Mouse (Mus musculus): ENCODE results near the gene Zfp784. TPM values are rescaled to one million over a fixed set of nuclear protein-coding genes. Genes with fewer than 3 reads are reported as not detected.

Zfp784 gene
- total and polyA plus RNA-seq, 3 experiments = 1.3 to 2.7 (median 2.5) TPM

DNA sequence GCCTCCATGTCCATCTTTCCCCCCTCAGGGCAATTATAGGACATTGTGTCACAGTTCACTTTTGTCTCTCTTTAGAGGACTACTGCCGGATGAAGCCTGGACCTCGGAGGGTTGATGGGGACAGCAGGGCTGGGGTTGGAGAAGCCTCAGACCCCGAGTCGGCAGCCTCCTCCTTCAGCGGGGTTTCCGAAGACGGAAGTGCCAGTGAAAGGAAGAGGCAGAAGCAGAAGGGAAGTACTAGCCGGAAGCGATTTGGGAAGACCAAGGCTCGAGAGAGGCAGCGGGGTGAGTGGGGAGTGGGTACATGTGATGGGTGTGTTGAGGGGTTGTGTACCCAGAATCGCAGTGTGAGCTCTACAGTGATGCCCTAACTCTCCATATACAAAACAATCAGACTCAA lies 21.2 kb upstream of the Zfp784 start:
- H3K4me1 ChIP-seq (ENCODE audit: insufficient read depth, low read depth, low read length) = peaks cover 25% of the 10 kb centered on the region
- ATAC-seq (ENCODE audit: extremely low read depth, insufficient number of reproducible peaks, low FRiP score, poor library complexity, severe bottlenecking) = no peak
- H3K9me3 ChIP-seq (replicated peaks) = no peaks in the 10 kb centered on the region
- peaks cover 9% of the 10 kb centered on the region for H3K36me3 ChIP-seq (replicated peaks)
- TF ChIP-seq GATA2 (IDR thresholded peaks at IDR 0.05; ENCODE audit: borderline replicate concordance, low read depth, low read length) = no peak
- TF ChIP-seq CTCF (IDR thresholded peaks at IDR 0.05; ENCODE audit: low read depth, low read length) = no peak
- TF ChIP-seq POLR2AphosphoS5 (IDR thresholded peaks at IDR 0.05; ENCODE audit: insufficient replicate concordance, low read depth, low read length) = no peak
- TF ChIP-seq GATA1 (IDR thresholded peaks at IDR 0.05; ENCODE audit: borderline replicate concordance, low read length) = no peak
- TF ChIP-seq TAL1 (conservative IDR thresholded peaks at IDR 0.05; ENCODE audit: low read depth, low read length) = no peak
- peaks cover 33% of the 10 kb centered on the region for H3K27me3 ChIP-seq (ENCODE audit: insufficient read depth, low read length)
- DNase-seq (ENCODE audit: low spot score) = no peak
- no peak overlapping the region for H3K4me3 ChIP-seq (ENCODE audit: low read depth, low read length)

DNA sequence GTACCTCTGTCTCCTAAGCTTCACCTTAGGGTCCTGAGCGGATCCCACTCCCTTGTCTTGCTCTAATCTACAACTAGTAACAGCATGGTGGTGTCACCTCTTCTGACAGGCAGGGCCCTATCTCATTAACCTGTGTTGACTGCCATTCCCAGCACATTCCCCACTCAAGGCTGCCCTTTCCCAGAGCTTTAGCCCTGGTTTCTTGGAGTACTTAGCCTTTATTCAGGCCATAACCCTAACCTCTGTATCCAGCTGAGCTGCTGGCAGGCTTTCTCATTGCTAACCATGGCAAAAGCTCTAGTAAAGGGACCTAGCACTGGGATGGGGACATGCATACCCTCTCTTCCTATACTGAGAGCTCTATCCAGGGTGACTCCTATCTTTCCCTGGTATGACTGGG lies 20.4 kb upstream of the Zfp784 start:
- ATAC-seq (ENCODE audit: extremely low read depth, insufficient number of reproducible peaks, low FRiP score, poor library complexity, severe bottlenecking) (no peak), DNase-seq (ENCODE audit: low spot score) (no peak)
- Histone ChIP-seq H3K27me3 (ENCODE audit: insufficient read depth, low read length) (peaks cover 41% of the 10 kb centered on the region), H3K9me3 (replicated peaks) (no peaks in the 10 kb centered on the region), H3K36me3 (replicated peaks) (peaks cover 5% of the 10 kb centered on the region), H3K4me3 (ENCODE audit: low read depth, low read length) (no peak overlapping the region), H3K4me1 (ENCODE audit: insufficient read depth, low read depth, low read length) (peaks cover 19% of the 10 kb centered on the region)
- TF ChIP-seq CTCF (IDR thresholded peaks at IDR 0.05; ENCODE audit: low read depth, low read length) (no peak), POLR2AphosphoS5 (IDR thresholded peaks at IDR 0.05; ENCODE audit: insufficient replicate concordance, low read depth, low read length) (no peak), TAL1 (conservative IDR thresholded peaks at IDR 0.05; ENCODE audit: low read depth, low read length) (no peak), GATA1 (IDR thresholded peaks at IDR 0.05; ENCODE audit: borderline replicate concordance, low read length) (no peak), GATA2 (IDR thresholded peaks at IDR 0.05; ENCODE audit: borderline replicate concordance, low read depth, low read length) (no peak)

DNA sequence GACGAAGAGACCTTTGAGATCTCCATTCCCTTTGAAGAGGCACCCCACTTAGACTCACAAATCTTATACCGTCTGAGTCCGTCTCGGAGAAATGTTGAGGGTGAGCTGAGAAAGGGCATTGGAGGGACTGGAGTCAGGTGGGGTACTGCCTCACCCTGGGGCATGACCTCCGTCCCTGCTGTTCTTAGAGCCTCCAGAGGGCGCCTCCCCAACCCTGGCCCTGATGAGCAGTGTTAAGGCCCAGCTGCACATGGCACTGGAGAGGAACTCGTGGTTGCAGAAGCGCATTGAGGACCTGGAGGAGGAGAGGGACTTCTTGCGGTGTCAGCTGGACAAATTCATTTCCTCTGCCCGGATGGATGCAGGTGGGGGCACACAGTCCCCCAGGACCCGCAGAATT lies 19.6 kb upstream of the Zfp784 start:
- Histone ChIP-seq H3K36me3 (replicated peaks) (peaks cover 5% of the 10 kb centered on the region), H3K4me1 (ENCODE audit: insufficient read depth, low read depth, low read length) (peaks cover 19% of the 10 kb centered on the region), H3K4me3 (ENCODE audit: low read depth, low read length) (no peak overlapping the region), H3K9me3 (replicated peaks) (peaks cover 4% of the 10 kb centered on the region; the same call in 1 of the 2 replicates), H3K27me3 (ENCODE audit: insufficient read depth, low read length) (peaks cover 49% of the 10 kb centered on the region)
- DNase-seq (ENCODE audit: low spot score) = no peak
- no peak for ATAC-seq (ENCODE audit: extremely low read depth, insufficient number of reproducible peaks, low FRiP score, poor library complexity, severe bottlenecking)
- TF ChIP-seq CTCF (IDR thresholded peaks at IDR 0.05; ENCODE audit: low read depth, low read length) = no peak
- TF ChIP-seq POLR2AphosphoS5 (IDR thresholded peaks at IDR 0.05; ENCODE audit: insufficient replicate concordance, low read depth, low read length) = no peak
- TF ChIP-seq GATA2 (IDR thresholded peaks at IDR 0.05; ENCODE audit: borderline replicate concordance, low read depth, low read length) = no peak
- no peak for TF ChIP-seq GATA1 (IDR thresholded peaks at IDR 0.05; ENCODE audit: borderline replicate concordance, low read length)
- no peak for TF ChIP-seq TAL1 (conservative IDR thresholded peaks at IDR 0.05; ENCODE audit: low read depth, low read length)

DNA sequence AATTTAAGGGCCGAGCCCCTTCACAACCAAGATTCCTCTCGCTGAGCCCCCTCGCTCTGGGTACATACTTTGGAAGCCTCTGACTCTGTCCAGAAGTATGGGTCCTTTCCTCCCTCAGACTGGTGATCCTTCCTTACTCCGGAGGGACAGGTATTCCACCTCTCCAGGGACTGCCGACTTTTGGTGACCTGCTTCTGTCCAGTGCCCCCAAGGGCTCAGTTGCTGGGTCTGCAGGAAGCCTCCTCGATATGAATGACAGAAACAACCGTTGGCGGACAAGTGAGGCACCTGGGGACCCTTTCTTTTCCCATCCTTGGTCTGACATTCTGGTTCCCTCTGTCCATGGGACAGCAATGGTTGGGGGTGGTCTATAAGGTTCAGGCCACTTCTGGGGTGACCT lies 19.1 kb upstream of the Zfp784 start:
- Histone ChIP-seq H3K4me1 (ENCODE audit: insufficient read depth, low read depth, low read length) (peaks cover 19% of the 10 kb centered on the region), H3K9me3 (replicated peaks) (peaks cover 4% of the 10 kb centered on the region; the same call in 1 of the 2 replicates), H3K27me3 (ENCODE audit: insufficient read depth, low read length) (peaks cover 53% of the 10 kb centered on the region), H3K36me3 (replicated peaks) (peaks cover 5% of the 10 kb centered on the region), H3K4me3 (ENCODE audit: low read depth, low read length) (no peak overlapping the region)
- no peak for ATAC-seq (ENCODE audit: extremely low read depth, insufficient number of reproducible peaks, low FRiP score, poor library complexity, severe bottlenecking)
- TF ChIP-seq CTCF (IDR thresholded peaks at IDR 0.05; ENCODE audit: low read depth, low read length) (no peak), TAL1 (conservative IDR thresholded peaks at IDR 0.05; ENCODE audit: low read depth, low read length) (no peak), POLR2AphosphoS5 (IDR thresholded peaks at IDR 0.05; ENCODE audit: insufficient replicate concordance, low read depth, low read length) (no peak), GATA2 (IDR thresholded peaks at IDR 0.05; ENCODE audit: borderline replicate concordance, low read depth, low read length) (no peak), GATA1 (IDR thresholded peaks at IDR 0.05; ENCODE audit: borderline replicate concordance, low read length) (no peak)
- no peak for DNase-seq (ENCODE audit: low spot score)

DNA sequence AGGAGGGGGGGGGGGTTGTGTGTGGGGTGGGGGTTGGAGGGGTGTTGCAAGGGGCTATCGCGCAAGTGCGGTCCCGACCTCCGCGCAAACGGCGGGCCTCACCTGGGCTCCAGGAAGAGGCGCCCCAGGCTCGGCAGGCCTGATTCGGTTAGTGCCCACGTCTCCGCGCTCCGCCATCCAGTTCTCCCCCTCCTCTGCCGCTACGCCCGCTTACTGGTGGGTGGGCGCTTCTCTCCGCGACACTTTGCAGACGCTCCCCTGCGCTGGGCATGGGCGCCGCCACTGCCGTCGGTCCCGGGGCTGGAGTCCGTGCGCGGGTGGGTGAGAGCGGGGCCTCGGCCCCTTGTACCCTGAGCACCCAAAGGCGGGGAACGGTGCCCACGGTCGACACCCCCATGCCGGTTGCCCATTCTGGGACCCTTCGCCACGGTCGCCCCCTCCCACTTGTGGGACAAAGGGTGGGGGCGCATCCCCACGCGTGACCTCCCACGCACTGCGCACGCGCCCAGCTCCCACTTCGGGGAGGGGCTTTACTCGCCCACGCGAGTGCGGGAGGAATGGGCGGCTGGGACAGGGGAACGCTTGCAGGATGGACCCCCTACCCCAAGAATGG lies 18.5 kb upstream of the Zfp784 start:
- peaks cover 21% of the 10 kb centered on the region for H3K4me1 ChIP-seq (ENCODE audit: insufficient read depth, low read depth, low read length)
- TF ChIP-seq TAL1 (conservative IDR thresholded peaks at IDR 0.05; ENCODE audit: low read depth, low read length) (no peak), GATA2 (IDR thresholded peaks at IDR 0.05; ENCODE audit: borderline replicate concordance, low read depth, low read length) (no peak), CTCF (IDR thresholded peaks at IDR 0.05; ENCODE audit: low read depth, low read length) (no peak), GATA1 (IDR thresholded peaks at IDR 0.05; ENCODE audit: borderline replicate concordance, low read length) (no peak), POLR2AphosphoS5 (IDR thresholded peaks at IDR 0.05; ENCODE audit: insufficient replicate concordance, low read depth, low read length) (no peak)
- peaks cover 5% of the 10 kb centered on the region for H3K36me3 ChIP-seq (replicated peaks)
- ATAC-seq (ENCODE audit: extremely low read depth, insufficient number of reproducible peaks, low FRiP score, poor library complexity, severe bottlenecking) (no peak), DNase-seq (ENCODE audit: low spot score) (no peak)
- H3K9me3 ChIP-seq (replicated peaks) = peaks cover 4% of the 10 kb centered on the region; the same call in 1 of the 2 replicates
- no peak overlapping the region for H3K4me3 ChIP-seq (ENCODE audit: low read depth, low read length)
- H3K27me3 ChIP-seq (ENCODE audit: insufficient read depth, low read length) = peaks cover 59% of the 10 kb centered on the region

DNA sequence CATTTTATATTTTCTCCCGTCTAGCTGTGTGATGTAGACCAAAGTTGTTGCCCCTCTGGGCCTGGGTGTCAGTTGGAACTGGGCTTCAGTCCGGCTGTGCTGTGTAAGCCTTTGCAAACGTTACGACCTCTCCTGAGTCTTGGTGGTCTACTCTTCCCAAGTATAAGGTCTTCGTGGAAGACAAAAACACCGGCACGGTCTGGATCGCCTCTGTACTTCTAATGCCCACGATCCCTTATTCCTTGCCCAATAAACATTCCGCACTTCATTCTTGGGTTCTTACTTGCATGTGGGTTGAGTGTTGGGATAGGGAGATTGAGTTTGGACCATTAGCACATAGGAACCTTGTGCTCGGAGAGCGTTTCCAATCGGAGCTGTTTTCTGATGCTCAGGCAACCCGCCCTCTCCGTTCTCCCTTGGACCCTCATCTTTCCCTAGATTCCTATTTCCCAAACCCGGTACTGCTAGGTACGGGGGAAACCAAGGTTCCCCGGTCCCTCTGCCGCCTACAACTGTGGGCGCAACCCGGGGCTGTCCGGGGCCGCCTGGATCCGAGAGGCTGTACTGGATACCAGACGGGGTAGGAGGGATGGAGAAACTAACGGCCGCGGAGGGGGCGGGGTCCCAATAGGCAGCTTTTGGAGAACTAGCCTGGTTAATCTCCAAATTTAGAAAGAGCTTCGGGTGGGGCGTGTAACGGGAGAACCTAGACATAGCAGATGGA lies 15.4 kb upstream of the Zfp784 start:
- H3K36me3 ChIP-seq (replicated peaks) = no peaks in the 10 kb centered on the region
- no peak overlapping the region for H3K4me3 ChIP-seq (ENCODE audit: low read depth, low read length)
- peaks cover 6% of the 10 kb centered on the region; the same call in 1 of the 2 replicates for H3K4me1 ChIP-seq (ENCODE audit: insufficient read depth, low read depth, low read length)
- peaks cover 4% of the 10 kb centered on the region; the same call in 1 of the 2 replicates for H3K9me3 ChIP-seq (replicated peaks)
- peaks cover 77% of the 10 kb centered on the region for H3K27me3 ChIP-seq (ENCODE audit: insufficient read depth, low read length)
- ATAC-seq (ENCODE audit: extremely low read depth, insufficient number of reproducible peaks, low FRiP score, poor library complexity, severe bottlenecking) (no peak), DNase-seq (ENCODE audit: low spot score) (no peak)
- TF ChIP-seq GATA2 (IDR thresholded peaks at IDR 0.05; ENCODE audit: borderline replicate concordance, low read depth, low read length) (no peak), GATA1 (IDR thresholded peaks at IDR 0.05; ENCODE audit: borderline replicate concordance, low read length) (no peak), CTCF (IDR thresholded peaks at IDR 0.05; ENCODE audit: low read depth, low read length) (no peak), POLR2AphosphoS5 (IDR thresholded peaks at IDR 0.05; ENCODE audit: insufficient replicate concordance, low read depth, low read length) (no peak), TAL1 (conservative IDR thresholded peaks at IDR 0.05; ENCODE audit: low read depth, low read length) (no peak)

All from G1E (cell line).